Mouse (Mus musculus) liver, adult (tissue): Measurements from ENCODE around the gene Akap6.

Experiments
- GATA4 ChIP-seq: IDR thresholded peaks from 2 replicates; pipeline ENCODE4 v1.6.1; 2014; ENCODE audit warnings: mild to moderate bottlenecking, low read length; ENCODE audit not compliant: insufficient replicate concordance

The Akap6 gene

GRCm38 (mm10) chr12:52700697-52701191 is 1.6 kb downstream of the Akap6 start:
- TF ChIP-seq GATA4 = no peak

- no peak for TF ChIP-seq GATA4
Observed at GRCm38 (mm10) chr12:52701201-52701641, 2.0 kb downstream of the Akap6 start.

DNA sequence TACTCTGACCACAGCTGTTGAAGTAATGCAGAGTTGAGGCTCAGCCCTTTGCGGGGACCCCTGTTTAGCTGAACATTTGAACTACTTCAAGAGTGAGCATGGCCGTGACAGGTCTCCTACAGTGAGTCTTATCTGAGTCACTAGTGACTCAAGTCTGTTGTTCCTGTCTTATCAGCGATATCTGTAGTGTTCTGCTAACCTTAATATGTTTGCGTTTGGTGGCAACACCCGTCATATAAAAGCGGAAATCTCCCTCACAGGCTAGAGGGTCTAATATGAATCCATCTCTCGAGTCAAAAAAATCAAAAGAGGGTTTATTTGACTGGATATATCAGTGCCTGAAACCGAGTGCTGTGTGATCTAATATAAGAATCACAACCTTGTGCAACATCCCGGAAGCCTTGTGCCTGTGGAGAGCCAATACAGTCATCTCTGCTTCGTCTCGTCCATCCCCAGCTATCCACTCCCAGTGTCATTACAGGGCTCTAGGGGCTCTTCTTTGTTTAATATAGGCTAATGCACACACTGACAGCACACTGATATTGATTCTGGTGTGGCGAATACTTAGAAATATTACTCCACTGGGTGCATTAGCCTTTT is 3.3 kb downstream of the Akap6 start:
- no peak for TF ChIP-seq GATA4

DNA sequence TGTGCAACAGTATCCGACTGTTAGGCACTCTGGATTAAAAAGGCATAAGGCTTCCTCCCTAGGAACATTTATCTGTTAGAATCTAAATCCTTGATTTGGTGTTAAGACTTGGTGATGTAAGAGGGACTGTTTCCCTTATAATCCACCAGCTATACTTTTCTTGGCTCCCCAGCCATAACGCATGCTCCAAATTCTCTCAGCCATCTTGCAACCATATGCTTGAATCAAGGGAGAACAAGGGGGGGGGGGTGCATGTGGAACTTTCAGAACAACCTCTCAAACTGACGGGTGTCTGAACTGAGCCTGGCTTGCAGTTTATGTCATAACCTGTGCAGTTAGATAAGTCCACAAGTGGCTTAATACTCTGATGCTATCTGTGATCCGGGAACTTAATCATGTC is 4.9 kb downstream of the Akap6 start:
- no peak for TF ChIP-seq GATA4

GRCm38 (mm10) chr12:52704810-52705209 is 5.6 kb downstream of the Akap6 start:
- TF ChIP-seq GATA4 = no peak

DNA sequence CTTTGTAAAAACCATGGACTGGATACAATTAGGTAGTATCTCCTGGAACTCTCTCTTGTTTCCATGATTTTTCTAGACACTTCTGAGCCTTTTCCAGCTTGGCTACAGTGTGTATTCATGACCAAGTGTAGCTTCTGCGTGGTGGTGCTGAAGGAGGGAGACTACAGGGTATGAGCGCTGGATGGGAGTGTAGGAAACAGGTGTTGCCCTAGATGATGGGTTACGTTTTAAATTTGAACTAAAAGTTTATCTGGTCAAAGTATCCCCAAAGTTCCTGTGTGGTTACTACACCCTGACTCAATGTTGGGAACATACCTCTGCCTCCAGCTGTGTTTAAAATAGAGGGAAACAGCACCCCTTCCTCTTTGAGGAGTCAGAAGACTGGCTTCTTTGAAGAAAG is 12.2 kb downstream of the Akap6 start:
- TF ChIP-seq GATA4 = no peak

DNA sequence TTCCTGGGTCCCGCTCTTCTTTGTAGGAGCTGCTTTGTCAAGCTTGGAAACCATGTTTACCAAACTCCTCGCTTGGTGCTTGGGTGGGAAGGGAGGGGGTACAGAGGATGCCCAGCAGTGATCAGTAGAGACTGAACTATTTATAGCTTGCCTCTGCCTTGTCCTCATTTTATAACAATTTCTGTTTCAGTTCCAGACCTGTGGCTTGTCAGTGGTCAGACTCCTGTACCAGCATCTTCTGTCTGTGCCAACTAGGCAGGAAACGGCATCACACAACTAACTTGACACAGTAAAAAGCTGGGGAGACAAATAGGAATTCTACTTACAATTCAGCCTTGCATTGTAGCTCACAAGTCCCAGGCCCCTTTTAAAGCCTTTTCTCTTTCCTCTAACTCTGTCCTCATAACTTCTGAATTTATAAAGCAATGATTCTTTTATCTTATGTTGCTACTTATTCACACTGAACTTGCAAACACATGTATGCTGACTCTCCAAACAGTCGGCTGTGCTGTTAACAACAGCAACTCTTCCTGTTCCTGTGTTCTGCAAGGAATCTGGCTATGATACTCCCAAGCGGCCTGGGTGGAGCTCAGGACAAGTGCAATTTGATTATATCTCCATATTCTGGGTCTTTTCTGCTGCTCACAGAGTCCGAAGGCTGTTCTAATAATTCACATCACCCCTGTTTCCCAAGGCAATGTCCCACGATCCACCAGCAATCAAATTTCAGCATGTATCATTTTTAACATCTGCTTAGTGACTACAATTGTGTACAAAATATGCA is 12.9 kb downstream of the Akap6 start:
- no peak for TF ChIP-seq GATA4

- no peak for TF ChIP-seq GATA4
Observed at GRCm38 (mm10) chr12:52718392-52718791, 19.2 kb downstream of the Akap6 start.

GRCm38 (mm10) chr12:52719232-52719631 is 20.0 kb downstream of the Akap6 start:
- no peak for TF ChIP-seq GATA4

GRCm38 (mm10) chr12:52719681-52720080 is 20.5 kb downstream of the Akap6 start:
- no peak for TF ChIP-seq GATA4

- TF ChIP-seq GATA4 = no peak
Observed at GRCm38 (mm10) chr12:52726434-52727231, 27.4 kb downstream of the Akap6 start.

GRCm38 (mm10) chr12:52729396-52729795 is 30.2 kb downstream of the Akap6 start:
- TF ChIP-seq GATA4 = no peak

- no peak for TF ChIP-seq GATA4
Observed at GRCm38 (mm10) chr12:52737151-52737550, 38.0 kb downstream of the Akap6 start.

DNA sequence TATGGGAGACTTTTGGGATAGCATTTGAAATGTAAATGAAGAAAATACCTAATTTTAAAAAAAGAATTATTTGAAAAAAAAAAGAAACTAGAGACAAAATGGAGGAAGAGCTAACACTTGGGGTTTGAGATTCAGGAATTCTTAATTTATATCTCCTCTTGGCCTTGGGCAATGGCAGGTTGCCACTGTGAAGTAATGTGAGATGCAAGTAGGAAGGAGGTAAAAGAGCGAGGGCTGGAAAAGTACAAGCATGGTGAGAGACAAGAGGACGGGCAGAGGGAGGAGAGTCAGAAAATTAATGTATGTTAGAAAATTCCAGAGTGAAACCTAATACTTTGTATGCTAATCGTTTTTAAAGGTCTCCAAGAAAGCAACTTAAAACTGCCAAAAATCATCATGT is 40.1 kb downstream of the Akap6 start:
- TF ChIP-seq GATA4 = no peak

- TF ChIP-seq GATA4 = no peak
Observed at GRCm38 (mm10) chr12:52741801-52742200, 42.6 kb downstream of the Akap6 start.

GRCm38 (mm10) chr12:52750006-52750405 is 50.8 kb downstream of the Akap6 start:
- no peak for TF ChIP-seq GATA4
